Mouse (Mus musculus): Measurements from ENCODE around the gene Armc8. TPM values are rescaled to one million over a fixed set of nuclear protein-coding genes. Genes with fewer than 3 reads are reported as not detected.
"Not testable (repeated sequence)": the region's sequence is repeated elsewhere in the genome, so short reads cannot be mapped to it uniquely, and the experiment has no call there.

Armc8 gene
- total RNA-seq (2017): 36.5 and 38.1 TPM in 2 replicates

GRCm38 (mm10) chr9:99568347-99569070 is at the start of gene Armc8:
Gene Armc8, minus strand, starts transcription at chr9:99568899.
- peak; percentile 84 for ATAC-seq (ENCODE audit: extremely low read depth, insufficient number of reproducible peaks, low FRiP score, poor library complexity, severe bottlenecking)

GRCm38 (mm10) chr9:99612202-99612601 is 43.5 kb upstream of the Armc8 start, which contains the start of gene A4gnt:
Gene A4gnt, plus strand, starts transcription at chr9:99612502.
- ATAC-seq (ENCODE audit: extremely low read depth, insufficient number of reproducible peaks, low FRiP score, poor library complexity, severe bottlenecking): no peak

GRCm38 (mm10) chr9:99603566-99603965 is 34.9 kb upstream of the Armc8 start:
- no peak for ATAC-seq (ENCODE audit: extremely low read depth, insufficient number of reproducible peaks, low FRiP score, poor library complexity, severe bottlenecking)

GRCm38 (mm10) chr9:99599127-99599526 is 30.4 kb upstream of the Armc8 start:
- ATAC-seq (ENCODE audit: extremely low read depth, insufficient number of reproducible peaks, low FRiP score, poor library complexity, severe bottlenecking): not testable (repeated sequence)

GRCm38 (mm10) chr9:99591144-99591543 is 22.4 kb upstream of the Armc8 start:
- ATAC-seq (ENCODE audit: extremely low read depth, insufficient number of reproducible peaks, low FRiP score, poor library complexity, severe bottlenecking): no peak

DNA sequence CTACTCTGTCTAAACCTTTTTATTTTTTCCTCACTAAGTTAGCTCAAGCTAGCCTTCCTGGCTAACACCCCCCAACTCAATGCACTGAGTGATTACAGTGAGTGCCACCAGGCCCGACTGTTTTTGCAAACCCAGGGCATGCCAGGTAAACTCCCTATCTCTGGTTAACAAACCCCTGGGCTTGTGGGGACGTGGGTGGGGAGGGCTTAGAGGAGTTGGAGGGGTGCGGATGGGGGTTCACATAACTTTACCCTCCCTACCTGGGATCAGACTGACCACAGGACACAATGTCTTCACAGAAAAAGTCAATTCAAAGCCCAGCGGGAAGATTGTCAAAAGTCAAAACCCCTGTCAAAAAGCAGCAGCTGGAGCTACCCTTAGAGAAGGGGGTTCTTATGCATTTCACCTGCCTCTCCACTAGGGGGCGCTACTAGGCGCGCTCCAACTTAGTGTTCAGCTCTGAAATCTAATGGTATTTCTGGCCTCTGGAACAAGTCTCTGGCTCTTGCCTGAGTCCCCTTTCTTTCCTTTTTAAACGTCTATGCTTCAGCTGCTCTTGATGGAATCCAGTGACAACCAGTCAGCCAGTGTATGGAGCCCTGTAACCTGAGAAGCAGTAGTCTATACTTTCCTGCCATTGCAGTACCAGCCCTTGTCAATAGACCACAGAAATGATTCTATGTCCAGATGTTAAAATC is 19.0 kb upstream of the Armc8 start:
- 0 out of 2 replicates have a peak, but pooled peaks have one; percentile 41 for ATAC-seq (ENCODE audit: extremely low read depth, insufficient number of reproducible peaks, low FRiP score, poor library complexity, severe bottlenecking)

DNA sequence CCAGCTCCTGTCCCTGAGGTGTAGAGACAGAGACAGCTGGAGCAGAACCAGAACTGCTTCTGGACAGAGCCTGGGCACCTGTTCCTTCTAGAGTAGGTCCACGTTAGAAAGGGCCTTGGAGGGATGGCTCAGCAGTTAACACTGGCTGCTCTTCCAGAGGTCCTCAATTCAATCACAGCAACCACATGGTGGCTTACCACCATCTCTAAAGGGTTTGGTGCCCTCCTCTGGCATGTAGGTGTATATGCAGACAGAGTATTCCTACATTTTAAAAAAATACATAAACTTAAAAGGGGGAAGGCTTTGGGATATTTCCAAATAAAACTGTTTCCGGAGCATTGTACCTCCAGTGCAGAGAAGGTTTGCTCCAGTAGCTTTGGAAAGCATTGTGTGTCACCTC is 12.0 kb upstream of the Armc8 start:
- ATAC-seq (ENCODE audit: extremely low read depth, insufficient number of reproducible peaks, low FRiP score, poor library complexity, severe bottlenecking): peak; percentile 71

DNA sequence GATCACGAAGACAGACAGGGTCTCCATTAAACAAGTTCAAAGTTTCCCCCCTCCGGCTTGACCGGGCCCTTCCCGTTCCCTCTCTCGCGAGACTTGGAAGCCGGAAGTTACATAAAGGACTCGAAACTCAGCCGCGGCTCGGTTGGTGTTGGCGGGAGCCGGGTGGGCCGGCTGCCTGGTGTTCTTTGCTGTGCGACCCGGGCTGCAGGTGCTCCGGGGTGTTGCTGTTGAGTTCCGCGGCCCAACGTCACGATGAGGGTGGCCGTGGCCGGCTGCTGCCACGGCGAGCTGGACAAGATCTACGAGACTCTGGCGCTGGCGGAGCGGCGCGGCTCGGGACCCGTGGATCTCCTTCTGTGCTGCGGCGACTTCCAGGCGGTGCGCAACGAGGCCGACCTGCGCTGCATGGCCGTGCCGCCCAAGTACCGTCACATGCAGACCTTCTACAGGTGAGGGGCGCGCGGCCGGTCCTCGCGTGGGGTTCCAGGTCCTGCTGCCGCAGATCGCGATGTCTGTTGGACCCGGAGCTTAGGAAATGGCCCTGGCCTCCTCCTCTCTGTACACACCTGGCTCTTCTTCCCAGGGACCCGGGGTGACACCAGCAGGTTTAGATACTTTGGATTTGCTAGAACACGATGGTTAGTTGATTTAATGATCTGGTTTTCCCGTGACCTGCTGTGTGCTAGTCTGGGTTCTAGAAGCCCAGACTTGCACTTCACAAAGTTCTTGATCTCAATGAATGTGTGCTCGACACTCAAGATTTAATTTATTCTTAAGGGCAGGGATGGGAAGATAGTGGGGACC is 7.2 kb upstream of the Armc8 start, which contains the start of gene Dbr1:
Dbr1 (plus strand) TSS at position 123 of the 804 bp plus-strand sequence.
- ATAC-seq (ENCODE audit: extremely low read depth, insufficient number of reproducible peaks, low FRiP score, poor library complexity, severe bottlenecking): peak; percentile 97

- 0 out of 2 replicates have a peak, but pooled peaks have one; percentile 24 for ATAC-seq (ENCODE audit: extremely low read depth, insufficient number of reproducible peaks, low FRiP score, poor library complexity, severe bottlenecking)
Observed at GRCm38 (mm10) chr9:99569071-99569397, 335 bp upstream of the Armc8 start.

GRCm38 (mm10) chr9:99568023-99568346 is 714 bp downstream of the Armc8 start:
- ATAC-seq (ENCODE audit: extremely low read depth, insufficient number of reproducible peaks, low FRiP score, poor library complexity, severe bottlenecking): no peak

DNA sequence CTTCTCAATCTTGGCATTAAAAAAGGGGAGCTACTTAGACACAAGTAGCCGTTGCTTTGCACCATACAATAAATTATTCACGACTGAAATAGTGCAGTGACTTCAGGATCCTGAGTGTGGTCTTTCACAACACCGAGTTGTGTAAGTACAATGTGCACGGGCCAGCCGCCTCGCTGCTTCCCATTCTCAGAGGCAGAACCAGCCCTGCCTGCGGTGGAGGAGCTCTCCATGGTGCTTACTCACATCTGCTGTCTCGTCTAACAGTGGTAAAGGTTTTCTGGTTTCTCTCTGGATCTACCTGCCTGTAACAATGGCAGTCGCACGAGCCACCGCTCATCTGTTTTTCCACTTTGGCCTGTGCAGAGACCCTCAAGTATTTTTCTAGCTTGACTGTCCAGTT is 5.0 kb downstream of the Armc8 start:
- ATAC-seq (ENCODE audit: extremely low read depth, insufficient number of reproducible peaks, low FRiP score, poor library complexity, severe bottlenecking): peak; percentile 92

DNA sequence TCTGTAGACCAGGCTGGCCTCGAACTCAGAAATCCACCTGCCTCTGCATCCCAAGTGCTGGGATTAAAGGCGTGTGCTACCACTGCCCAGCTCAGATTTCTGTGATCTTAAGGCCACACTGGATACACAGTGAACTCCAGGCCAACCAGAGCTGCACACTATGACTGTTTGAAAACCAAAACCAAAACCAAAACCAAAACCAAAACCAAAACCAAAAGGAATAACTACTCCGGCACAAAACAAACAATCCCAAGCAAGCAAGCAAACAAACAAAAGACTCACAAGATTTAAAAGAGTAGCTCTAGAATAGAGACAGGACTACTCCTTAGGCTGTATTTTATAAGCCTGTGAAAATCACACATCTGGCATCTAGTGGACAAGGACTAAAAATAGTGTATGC is 8.3 kb downstream of the Armc8 start:
- no peak for ATAC-seq (ENCODE audit: extremely low read depth, insufficient number of reproducible peaks, low FRiP score, poor library complexity, severe bottlenecking)

DNA sequence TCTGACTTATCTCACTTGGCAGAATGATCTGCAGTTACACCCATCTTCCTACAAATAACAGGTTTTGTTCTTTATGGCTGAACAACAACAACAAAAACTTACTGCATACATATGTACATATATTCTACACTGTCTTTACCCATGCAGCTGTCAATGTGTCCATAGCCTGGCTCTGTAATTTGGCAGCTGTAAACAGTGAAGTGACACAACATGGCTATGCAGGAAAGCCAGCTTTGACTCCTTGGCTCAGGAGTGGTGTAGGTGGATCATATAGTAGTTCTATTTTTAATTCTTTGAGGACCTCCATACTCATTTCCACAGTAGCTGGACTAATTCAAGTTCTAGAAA is 9.2 kb downstream of the Armc8 start:
- no peak for ATAC-seq (ENCODE audit: extremely low read depth, insufficient number of reproducible peaks, low FRiP score, poor library complexity, severe bottlenecking)

DNA sequence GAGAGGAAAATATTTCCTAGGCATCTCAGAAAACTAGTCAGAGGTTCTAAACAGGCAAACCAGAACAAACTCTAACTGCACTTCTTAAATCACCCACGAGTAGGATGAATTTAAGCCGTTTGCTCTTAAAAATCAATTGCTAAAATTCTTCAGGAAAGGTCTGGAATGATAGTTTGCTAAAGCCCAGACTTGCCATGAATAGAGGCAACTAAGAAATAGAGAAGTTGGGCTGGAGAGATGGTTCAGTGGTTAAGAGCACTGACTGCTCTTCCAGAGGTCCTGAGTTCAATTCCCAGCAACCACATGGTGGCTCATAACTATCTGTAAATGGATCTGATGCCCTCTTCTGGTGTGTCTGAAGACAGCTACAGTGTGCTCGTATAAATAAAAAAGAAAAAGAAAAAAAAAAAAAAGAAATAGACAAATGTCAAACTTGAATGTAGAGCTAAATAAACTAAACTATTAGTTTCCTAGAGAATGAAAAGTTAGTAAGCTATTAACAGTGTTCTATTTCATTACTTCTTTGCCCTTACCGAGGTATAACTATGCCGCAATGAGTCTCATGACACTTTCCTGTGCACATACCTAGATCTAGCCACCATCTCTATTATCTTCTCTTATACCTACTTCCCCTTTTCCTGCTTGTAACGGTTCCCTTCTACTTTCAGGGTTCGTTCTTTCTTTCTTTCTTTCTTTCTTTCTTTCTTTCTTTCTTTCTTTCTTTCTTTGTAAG is 9.7 kb downstream of the Armc8 start:
- peak; percentile 52; the same call in 1 of the 2 replicates for ATAC-seq (ENCODE audit: extremely low read depth, insufficient number of reproducible peaks, low FRiP score, poor library complexity, severe bottlenecking)

DNA sequence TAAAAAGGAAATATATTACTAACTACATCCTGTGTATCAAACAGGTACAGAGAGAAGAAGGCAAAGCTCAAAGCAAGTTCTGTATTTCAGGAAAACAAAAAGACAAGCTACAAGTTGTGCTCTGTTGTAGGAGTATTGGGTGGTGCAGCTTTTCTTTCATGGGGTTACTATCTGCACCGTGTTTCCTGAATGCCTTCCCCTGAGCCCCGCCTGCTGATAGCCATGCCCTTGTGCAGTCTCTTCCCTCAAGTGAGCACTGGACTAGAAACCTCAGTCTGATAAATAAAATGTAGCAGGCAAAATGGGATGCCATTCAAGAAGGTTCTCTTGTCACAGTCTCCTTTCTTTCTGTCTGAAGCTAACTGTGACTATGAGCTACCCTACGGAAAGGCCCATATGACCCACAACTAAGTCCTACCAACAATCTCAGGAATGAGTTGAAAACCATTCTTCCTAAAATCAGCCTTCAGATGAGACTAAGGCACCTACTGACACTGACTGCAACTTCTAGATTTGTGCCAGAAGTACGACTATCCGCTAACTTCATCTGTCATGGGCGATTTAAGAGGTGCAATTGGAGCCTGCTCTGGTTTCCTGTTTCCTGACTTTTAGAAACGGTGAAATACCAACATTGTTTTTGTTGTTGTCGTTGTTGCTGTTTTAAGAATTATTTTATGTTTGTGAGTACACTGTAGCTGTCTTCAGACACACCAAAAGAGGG is 11.0 kb downstream of the Armc8 start:
- ATAC-seq (ENCODE audit: extremely low read depth, insufficient number of reproducible peaks, low FRiP score, poor library complexity, severe bottlenecking): no peak

- ATAC-seq (ENCODE audit: extremely low read depth, insufficient number of reproducible peaks, low FRiP score, poor library complexity, severe bottlenecking): no peak
Observed at GRCm38 (mm10) chr9:99555253-99555652, 13.4 kb downstream of the Armc8 start.

GRCm38 (mm10) chr9:99554052-99554451 is 14.6 kb downstream of the Armc8 start:
- no peak for ATAC-seq (ENCODE audit: extremely low read depth, insufficient number of reproducible peaks, low FRiP score, poor library complexity, severe bottlenecking)

DNA sequence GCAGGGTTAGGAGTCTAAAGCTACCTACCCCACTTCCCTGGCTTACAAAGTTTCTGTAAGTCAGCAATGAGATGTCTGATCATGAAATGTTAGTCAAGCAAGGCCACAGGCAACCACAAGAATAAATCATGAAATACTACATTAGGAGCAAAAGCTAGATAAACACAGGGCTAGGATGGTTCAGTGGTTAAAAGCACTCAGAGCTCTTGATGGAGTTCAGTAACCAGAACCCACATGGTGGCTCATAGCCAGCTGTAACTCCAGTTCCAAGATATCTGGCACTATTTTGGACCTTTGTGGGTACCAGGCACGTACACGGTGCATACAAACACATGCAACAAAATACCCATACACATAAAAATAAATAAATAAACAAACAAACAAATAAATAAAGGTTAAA is 15.7 kb downstream of the Armc8 start:
- no peak for ATAC-seq (ENCODE audit: extremely low read depth, insufficient number of reproducible peaks, low FRiP score, poor library complexity, severe bottlenecking)

DNA sequence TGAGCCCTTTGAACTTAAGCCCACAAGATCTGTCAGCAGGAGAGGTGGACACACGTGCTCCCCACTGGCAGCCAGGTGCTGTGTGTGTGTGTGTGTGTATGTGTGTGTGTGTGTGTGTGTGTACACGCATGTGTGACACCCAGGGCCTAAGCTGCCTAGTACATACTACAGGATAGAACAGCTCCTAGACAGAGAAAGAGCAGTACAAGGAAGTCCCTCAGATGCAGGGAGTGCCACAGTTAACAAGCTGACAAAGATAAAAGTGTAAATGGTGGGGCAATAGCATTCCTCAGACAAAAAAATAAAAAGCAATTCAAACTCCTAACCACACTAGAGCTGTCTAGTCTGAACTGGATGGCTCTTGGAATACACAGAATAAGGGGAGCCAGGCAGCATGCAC is 16.6 kb downstream of the Armc8 start:
- no peak for ATAC-seq (ENCODE audit: extremely low read depth, insufficient number of reproducible peaks, low FRiP score, poor library complexity, severe bottlenecking)
